In the genomic region with DNA sequence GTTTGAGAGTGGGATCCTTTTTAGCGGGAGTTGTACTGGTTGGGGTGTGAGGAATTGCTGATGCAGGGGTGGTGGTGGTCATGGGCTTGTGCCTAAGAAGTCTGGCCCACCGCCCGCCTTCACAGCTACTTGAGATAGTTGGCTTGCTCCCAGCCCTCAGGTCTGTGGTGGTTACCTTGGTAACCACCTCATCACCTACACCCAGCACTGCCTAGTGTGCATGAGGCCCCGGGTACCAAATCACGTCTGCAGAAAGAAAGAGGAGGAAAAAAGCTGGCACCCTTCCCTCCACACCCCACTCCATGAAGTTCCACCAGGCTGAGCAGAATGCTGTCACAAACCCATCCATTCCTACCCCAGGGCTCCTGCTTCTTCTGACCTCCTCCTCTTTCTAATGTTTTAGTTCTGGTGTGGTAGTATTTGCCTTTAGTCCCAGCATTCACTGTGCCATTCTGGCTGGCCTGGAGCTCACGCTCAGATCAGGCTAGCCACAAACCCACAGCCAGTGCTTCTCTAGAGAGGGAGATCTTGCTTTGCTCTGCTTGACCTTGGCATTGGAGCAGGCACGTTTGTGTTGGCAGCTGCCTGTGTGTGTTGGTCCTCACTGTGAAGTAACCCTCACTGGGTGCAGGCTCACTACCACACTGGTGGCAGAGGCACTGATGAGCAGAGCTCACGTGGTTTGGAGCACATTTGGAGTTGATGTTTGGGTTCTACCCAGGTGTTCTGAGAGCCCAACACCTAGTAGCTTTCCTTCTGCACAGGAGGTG, we compare ENCODE assay signal across 13 mouse cellular contexts. TPM values are rescaled to one million over a fixed set of nuclear protein-coding genes. Genes with fewer than 3 reads are reported as not detected.
DNase-seq lines count a peak whose midpoint lies in the region; ATAC-seq lines count a peak whose summit lies in the region.
"Had no signal": no experiment of that assay in that cellular context is flagged by ENCODE, and none has a peak within 500 bp of the region (broad histone marks: within the 10 kb centered on the region; RNA-seq: fewer than 3 reads in every experiment).

No protein-coding gene starts in this region.

- no peak overlapping the region for H3K4me2 ChIP-seq in forebrain, embryonic 13.5 days
- no peak overlapping the region for H3K4me2 ChIP-seq in forebrain, embryonic 11.5 days (ENCODE audit: low read depth, low read length, severe bottlenecking)
- H3K4me2 ChIP-seq in midbrain, embryonic 11.5 days = no peak overlapping the region
- no peak overlapping the region for H3K4me2 ChIP-seq in midbrain, embryonic 15.5 days
- no peak overlapping the region for H3K4me2 ChIP-seq in forebrain, embryonic 15.5 days (replicated peaks)
- H3K4me2 ChIP-seq in neural tube, embryonic 14.5 days (ENCODE audit: low read depth, low read length) = no peak overlapping the region

- no peak for DNase-seq in forebrain, embryonic 11.5 days (ENCODE audit: low spot score)
- peak; percentile 69 for DNase-seq in midbrain, embryonic 11.5 days (ENCODE audit: low spot score, missing footprints)
- no peak for DNase-seq in layer of hippocampus, postnatal 25 days (ENCODE audit: extremely low spot score in 1 of 2, low spot score in 1 of 2)
- DNase-seq in urinary bladder, postnatal 4 days (ENCODE audit: low spot score in 2 of 2) = no peak
- DNase-seq: heart, adult 2 months; heart, postnatal 4 days; kidney, adult 9 months; liver, postnatal 0 days had no signal

- peaks cover 43% of the 10 kb centered on the region for H3K4me1 ChIP-seq in forebrain, embryonic 13.5 days
- H3K4me1 ChIP-seq in forebrain, embryonic 11.5 days (replicated peaks; ENCODE audit: control insufficient read depth, insufficient read depth, low read length) = 0 out of 2 replicates have a peak, but pooled peaks cover 1% of the 10 kb centered on the region
- H3K4me1 ChIP-seq in midbrain, embryonic 11.5 days (ENCODE audit: control insufficient read depth, insufficient read depth, low read length) = peaks cover 16% of the 10 kb centered on the region
- peaks cover 33% of the 10 kb centered on the region for H3K4me1 ChIP-seq in midbrain, embryonic 15.5 days
- H3K4me1 ChIP-seq in forebrain, embryonic 15.5 days = peaks cover 32% of the 10 kb centered on the region
- peaks cover 25% of the 10 kb centered on the region; the same call in 1 of the 2 replicates for H3K4me1 ChIP-seq in neural tube, embryonic 14.5 days (ENCODE audit: control insufficient read depth, insufficient read depth, low read length)

- H3K27ac ChIP-seq in forebrain, embryonic 13.5 days = peak overlapping the region; percentile 37
- no peak overlapping the region for H3K27ac ChIP-seq in forebrain, embryonic 11.5 days (ENCODE audit: low read depth, low read length)
- H3K27ac ChIP-seq in midbrain, embryonic 11.5 days (ENCODE audit: low read depth, low read length) = no peak overlapping the region
- no peak overlapping the region for H3K27ac ChIP-seq in midbrain, embryonic 15.5 days
- H3K27ac ChIP-seq in forebrain, embryonic 15.5 days (replicated peaks) = peak overlapping the region; percentile 64
- no peak overlapping the region for H3K27ac ChIP-seq in neural tube, embryonic 14.5 days (ENCODE audit: low read depth, low read length)
- H3K27ac ChIP-seq: heart, adult 2 months had no signal

- H3K9ac ChIP-seq in forebrain, embryonic 13.5 days = no peak overlapping the region
- H3K9ac ChIP-seq in forebrain, embryonic 11.5 days (ENCODE audit: low read length) = no peak overlapping the region
- no peak overlapping the region for H3K9ac ChIP-seq in midbrain, embryonic 11.5 days (ENCODE audit: low read length)
- no peak overlapping the region for H3K9ac ChIP-seq in midbrain, embryonic 15.5 days
- no peak overlapping the region for H3K9ac ChIP-seq in forebrain, embryonic 15.5 days (replicated peaks)
- H3K9ac ChIP-seq in neural tube, embryonic 14.5 days (replicated peaks; ENCODE audit: low read depth, low read length) = no peak overlapping the region
- H3K9ac ChIP-seq: liver, postnatal 0 days had no signal

- H3K36me3 ChIP-seq in forebrain, embryonic 13.5 days (ENCODE audit: poor library complexity, severe bottlenecking) = peaks cover 4% of the 10 kb centered on the region
- H3K36me3 ChIP-seq in forebrain, embryonic 11.5 days (ENCODE audit: control insufficient read depth, insufficient read depth, low read length) = no peaks in the 10 kb centered on the region; the same call in 1 of the 2 replicates
- no peaks in the 10 kb centered on the region for H3K36me3 ChIP-seq in midbrain, embryonic 11.5 days (ENCODE audit: control insufficient read depth, insufficient read depth, low read length)
- no peaks in the 10 kb centered on the region for H3K36me3 ChIP-seq in midbrain, embryonic 15.5 days (replicated peaks)
- no peaks in the 10 kb centered on the region for H3K36me3 ChIP-seq in forebrain, embryonic 15.5 days
- no peaks in the 10 kb centered on the region for H3K36me3 ChIP-seq in neural tube, embryonic 14.5 days (ENCODE audit: control insufficient read depth, insufficient read depth, low read length)

- H3K9me3 ChIP-seq in forebrain, embryonic 13.5 days (replicated peaks) = no peaks in the 10 kb centered on the region
- H3K9me3 ChIP-seq in forebrain, embryonic 11.5 days (ENCODE audit: control insufficient read depth, low read length) = no peaks in the 10 kb centered on the region
- H3K9me3 ChIP-seq in midbrain, embryonic 11.5 days (ENCODE audit: control insufficient read depth, low read length) = no peaks in the 10 kb centered on the region; the same call in 1 of the 2 replicates
- H3K9me3 ChIP-seq in midbrain, embryonic 15.5 days = no peaks in the 10 kb centered on the region
- H3K9me3 ChIP-seq in forebrain, embryonic 15.5 days = no peaks in the 10 kb centered on the region
- H3K9me3 ChIP-seq in neural tube, embryonic 14.5 days (ENCODE audit: control insufficient read depth, low read length) = 0 out of 2 replicates have a peak, but pooled peaks cover 2% of the 10 kb centered on the region

- ATAC-seq in forebrain, embryonic 13.5 days = peak; percentile 54; the same call in 1 of the 2 replicates
- no peak for ATAC-seq in forebrain, embryonic 11.5 days (replicated peaks; ENCODE audit: low FRiP score)
- ATAC-seq in midbrain, embryonic 11.5 days (ENCODE audit: low FRiP score) = no peak
- ATAC-seq in midbrain, embryonic 15.5 days (replicated peaks) = no peak
- peak; percentile 55; the same call in 1 of the 2 replicates for ATAC-seq in forebrain, embryonic 15.5 days (replicated peaks)
- 0 out of 2 replicates have a peak, but pooled peaks have one; percentile 36 for ATAC-seq in neural tube, embryonic 14.5 days (ENCODE audit: low read depth)
- ATAC-seq: CD4-positive, CD25-positive, alpha-beta regulatory T cell, adult 4 months; liver, postnatal 0 days had no signal

- 58% methylated on average over 8 of the region's 8 CpGs for WGBS in forebrain, embryonic 13.5 days
- WGBS in forebrain, embryonic 11.5 days = 71% methylated on average over 8 of the region's 8 CpGs
- WGBS in midbrain, embryonic 11.5 days = 77% methylated on average over 8 of the region's 8 CpGs
- WGBS in midbrain, embryonic 15.5 days = 58% methylated on average over 8 of the region's 8 CpGs
- 32% methylated on average over 8 of the region's 8 CpGs for WGBS in forebrain, embryonic 15.5 days
- 58% methylated on average over 8 of the region's 8 CpGs for WGBS in neural tube, embryonic 14.5 days

- no peak overlapping the region for H3K4me3 ChIP-seq in forebrain, embryonic 13.5 days
- no peak overlapping the region for H3K4me3 ChIP-seq in forebrain, embryonic 11.5 days (ENCODE audit: low read depth, low read length)
- no peak overlapping the region for H3K4me3 ChIP-seq in midbrain, embryonic 11.5 days (ENCODE audit: low read depth, low read length)
- H3K4me3 ChIP-seq in midbrain, embryonic 15.5 days = no peak overlapping the region
- no peak overlapping the region for H3K4me3 ChIP-seq in forebrain, embryonic 15.5 days
- H3K4me3 ChIP-seq in neural tube, embryonic 14.5 days (ENCODE audit: low read depth, low read length) = no peak overlapping the region
- H3K4me3 ChIP-seq: heart, adult 2 months had no signal

- no peaks in the 10 kb centered on the region for H3K27me3 ChIP-seq in forebrain, embryonic 13.5 days
- no peaks in the 10 kb centered on the region for H3K27me3 ChIP-seq in forebrain, embryonic 11.5 days (ENCODE audit: control insufficient read depth, insufficient read depth, low read length)
- no peaks in the 10 kb centered on the region for H3K27me3 ChIP-seq in midbrain, embryonic 11.5 days (ENCODE audit: control insufficient read depth, insufficient read depth, low read length)
- H3K27me3 ChIP-seq in midbrain, embryonic 15.5 days (replicated peaks) = no peaks in the 10 kb centered on the region
- H3K27me3 ChIP-seq in forebrain, embryonic 15.5 days = no peaks in the 10 kb centered on the region
- H3K27me3 ChIP-seq in neural tube, embryonic 14.5 days (ENCODE audit: control insufficient read depth, insufficient read depth, low read length) = no peaks in the 10 kb centered on the region

RNA-seq across cellular contexts. Expression of a gene that starts 23.2 kb away (rescaled TPM):
- 22.7 and 26.0 TPM in 2 replicates for polyA plus RNA-seq in forebrain, embryonic 13.5 days (2015; fragmentation: Nextera tagmentation; extraction: Ambion mirVana)
- polyA plus RNA-seq in forebrain, embryonic 11.5 days (2014; fragmentation: Nextera tagmentation; extraction: Ambion mirVana) = 48.1 and 48.4 TPM in 2 replicates
- polyA plus RNA-seq in midbrain, embryonic 11.5 days (2014; fragmentation: Nextera tagmentation; extraction: Ambion mirVana) = 34.3 and 41.8 TPM in 2 replicates
- 163 and 164 TPM in 2 replicates for polyA plus RNA-seq in midbrain, embryonic 15.5 days (2015; fragmentation: Nextera tagmentation; extraction: Ambion mirVana)
- 107 and 111 TPM in 2 replicates for polyA plus RNA-seq in forebrain, embryonic 15.5 days (2015; fragmentation: Nextera tagmentation; extraction: Ambion mirVana)
- 107 and 139 TPM in 2 replicates for polyA plus RNA-seq in neural tube, embryonic 14.5 days (2014; fragmentation: Nextera tagmentation; extraction: Ambion mirVana)
- 100 to 1,000 TPM; 782 to 866 TPM for total RNA-seq in layer of hippocampus, postnatal 25 days (2021)

Comparison
In these comparisons a context has a peak if more than half of its experiments do, and no peak if none do; other contexts are left out.
1. ATAC-seq: peak in forebrain, embryonic 13.5 days (single experiment), forebrain, embryonic 15.5 days (single experiment) and neural tube, embryonic 14.5 days (single experiment); none in forebrain, embryonic 11.5 days (single experiment), midbrain, embryonic 11.5 days (single experiment) and midbrain, embryonic 15.5 days (single experiment).
2. H3K27ac ChIP-seq: peak in forebrain, embryonic 13.5 days (single experiment) and forebrain, embryonic 15.5 days (single experiment); none in forebrain, embryonic 11.5 days (single experiment), midbrain, embryonic 11.5 days (single experiment), midbrain, embryonic 15.5 days (single experiment) and neural tube, embryonic 14.5 days (single experiment).